Mouse (Mus musculus) hindbrain, embryonic 16.5 days (tissue): ENCODE results near the gene Evl. TPM values are rescaled to one million over a fixed set of nuclear protein-coding genes. Genes with fewer than 3 reads are reported as not detected.

Experiments used
- ATAC-seq: fragments of 200-750 bp; cut with Nextera tagmentation; 2 replicates; pipeline ENCODE4 v1.8.0; 2017; ENCODE audit warnings: moderate TSS enrichment, moderate library complexity
- H3K27ac ChIP-seq: fragments of 300-500 bp; sonication (generic); 2 replicates; pipeline ENCODE4 v1.5.1; 2014; ENCODE audit warnings: low read depth, mild to moderate bottlenecking, control low read depth, low read length, moderate library complexity
- H3K27me3 ChIP-seq: fragments of 300-500 bp; sonication (generic); replicated peaks from 2 replicates; pipeline ENCODE4 v1.6.1; 2014; ENCODE audit warnings: low read length; ENCODE audit not compliant: control insufficient read depth, insufficient read depth
- H3K36me3 ChIP-seq: fragments of 300-500 bp; sonication (generic); 2 replicates; pipeline ENCODE4 v1.6.1; 2014; ENCODE audit warnings: mild to moderate bottlenecking, low read length, moderate library complexity, mixed read lengths; ENCODE audit not compliant: control insufficient read depth, insufficient read depth
- H3K4me1 ChIP-seq: fragments of 300-500 bp; sonication (generic); 2 replicates; pipeline ENCODE4 v1.6.1; 2014; ENCODE audit warnings: low read depth, low read length; ENCODE audit not compliant: control insufficient read depth, insufficient read depth
- H3K4me2 ChIP-seq: fragments of 300-500 bp; sonication (generic); 2 replicates; pipeline ENCODE4 v1.6.1; 2014; ENCODE audit warnings: mild to moderate bottlenecking, low read length, control low read depth, moderate library complexity
- H3K4me3 ChIP-seq: fragments of 300-500 bp; sonication (generic); 2 replicates; pipeline ENCODE4 v1.5.1; 2014; ENCODE audit warnings: mild to moderate bottlenecking, low read length, control low read depth, moderate library complexity
- H3K9ac ChIP-seq: fragments of 300-500 bp; sonication (generic); 2 replicates; pipeline ENCODE4 v1.6.1; 2014; ENCODE audit warnings: low read depth, mild to moderate bottlenecking, control low read depth, low read length, moderate library complexity
- H3K9me3 ChIP-seq: fragments of 300-500 bp; sonication (generic); 2 replicates; pipeline ENCODE4 v1.6.1; 2014; ENCODE audit warnings: mild to moderate bottlenecking, low read length, moderate library complexity; ENCODE audit not compliant: control insufficient read depth
- WGBS: fragments of 180-500 bp; shearing (Covaris S2); extraction: QIAGEN DNeasy Blood & Tissue Kit; methylation state at CpG from one replicate; pipeline ENCODE4 v1.1.7; 2014; 5-methylcytosine and 5-hydroxymethylcytosine counted together
- polyA plus RNA-seq: library from polyadenylated mRNA; unstranded; fragments of >200 nt; fragmentation: Nextera tagmentation; extraction: Ambion mirVana; gene quantifications from 2 replicates; pipeline ENCODE4 v1.2.1, GENCODE M21; 2015

The Evl gene
- polyA plus RNA-seq, 1 experiment from 2014 or later, result 186 TPM

DNA sequence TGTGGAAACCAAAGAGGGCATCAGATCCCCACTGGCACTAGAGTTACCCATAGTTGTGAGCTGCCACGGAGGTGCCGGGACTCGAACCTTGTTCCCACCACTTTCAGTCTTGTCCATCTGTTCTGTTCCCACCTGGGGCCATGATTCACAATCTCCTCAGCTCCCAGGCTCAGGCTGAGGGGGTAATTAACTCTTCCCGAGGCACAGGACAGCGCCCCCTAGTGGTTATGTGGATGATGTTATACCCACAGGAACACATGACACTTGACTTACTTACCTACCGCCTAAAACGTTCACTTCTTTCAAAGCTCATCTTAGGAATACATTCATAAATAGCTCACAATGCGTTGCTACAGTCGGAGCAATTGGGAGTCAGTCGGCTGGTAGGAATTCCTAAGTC lies 18.1 kb upstream of the Evl start:
- H3K36me3 ChIP-seq, result peaks cover 19% of the 10 kb centered on the region
- no peaks in the 10 kb centered on the region for H3K27me3 ChIP-seq
- H3K4me3 ChIP-seq, result no peak overlapping the region
- H3K4me2 ChIP-seq, result no peak overlapping the region
- no peak overlapping the region for H3K27ac ChIP-seq
- H3K9ac ChIP-seq, result no peak overlapping the region
- no peaks in the 10 kb centered on the region for H3K4me1 ChIP-seq
- H3K9me3 ChIP-seq, result no peaks in the 10 kb centered on the region
- ATAC-seq, result no peak
- 70% methylated on average over 10 of the region's 10 CpGs for WGBS

DNA sequence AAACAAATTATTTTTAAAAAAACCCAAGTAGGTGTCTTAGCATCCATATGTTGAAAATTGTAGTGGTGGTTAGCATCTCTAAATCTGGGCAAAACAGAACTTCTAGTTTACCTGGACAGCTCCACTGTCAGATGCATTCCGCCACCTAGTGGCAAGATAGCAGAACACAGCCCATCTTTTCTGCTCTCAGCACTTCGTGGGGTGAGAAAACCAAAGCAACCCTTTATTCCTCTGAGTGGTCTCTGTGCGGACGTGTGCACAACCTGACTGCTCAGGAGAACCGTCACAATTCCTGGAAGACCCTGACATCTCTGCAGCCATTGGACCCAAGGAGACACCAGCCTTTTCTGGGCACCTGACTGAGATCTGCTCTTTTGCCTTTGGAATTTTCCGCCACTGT lies 13.4 kb upstream of the Evl start:
- Histone ChIP-seq H3K27ac (no peak overlapping the region), H3K4me2 (no peak overlapping the region), H3K4me1 (no peaks in the 10 kb centered on the region), H3K36me3 (peaks cover 17% of the 10 kb centered on the region), H3K4me3 (no peak overlapping the region), H3K27me3 (no peaks in the 10 kb centered on the region), H3K9me3 (no peaks in the 10 kb centered on the region), H3K9ac (no peak overlapping the region)
- 29% methylated on average over 6 of the region's 6 CpGs for whole genome bisulfite sequencing
- ATAC-seq, result peak; percentile 45; the same call in 1 of the 2 replicates

DNA sequence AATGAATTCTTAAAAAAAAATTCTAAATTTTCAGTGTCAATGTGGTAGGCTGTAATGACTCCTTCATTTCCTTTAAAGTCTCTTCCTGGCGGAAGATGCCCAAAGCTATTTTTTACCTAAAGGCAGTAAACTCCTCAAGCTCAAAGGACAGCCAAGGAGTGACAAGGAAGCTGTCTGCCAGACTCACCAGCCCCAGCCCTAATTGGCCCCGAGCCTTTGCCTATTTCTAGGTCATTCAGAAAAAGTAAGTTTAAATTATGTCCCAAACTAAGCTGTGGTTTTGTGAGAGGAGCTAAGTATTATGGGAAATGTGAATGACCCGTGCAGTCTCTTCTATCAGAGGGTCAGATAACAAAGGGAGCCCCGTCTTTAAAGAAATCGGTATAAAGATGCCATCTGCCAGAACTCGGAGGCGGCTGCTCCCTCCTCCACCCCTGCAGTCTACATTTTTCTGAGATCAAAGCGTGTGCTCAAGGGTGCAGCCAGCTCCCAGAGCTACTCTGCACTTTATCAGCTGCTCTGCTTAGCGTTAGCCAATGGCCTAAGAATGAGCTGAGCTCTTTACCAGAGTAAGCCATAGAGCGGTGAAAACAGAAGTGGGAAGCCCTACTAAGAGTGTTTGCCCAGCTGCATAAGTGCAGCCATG lies 7.9 kb upstream of the Evl start:
- H3K4me3 ChIP-seq, result no peak overlapping the region
- H3K4me2 ChIP-seq, result no peak overlapping the region
- H3K4me1 ChIP-seq, result no peaks in the 10 kb centered on the region; the same call in 1 of the 2 replicates
- H3K36me3 ChIP-seq, result no peaks in the 10 kb centered on the region
- WGBS, result 7% methylated on average over 10 of the region's 10 CpGs
- no peak for ATAC-seq
- H3K27me3 ChIP-seq, result no peaks in the 10 kb centered on the region
- H3K9me3 ChIP-seq, result no peaks in the 10 kb centered on the region
- no peak overlapping the region for H3K27ac ChIP-seq
- no peak overlapping the region for H3K9ac ChIP-seq

DNA sequence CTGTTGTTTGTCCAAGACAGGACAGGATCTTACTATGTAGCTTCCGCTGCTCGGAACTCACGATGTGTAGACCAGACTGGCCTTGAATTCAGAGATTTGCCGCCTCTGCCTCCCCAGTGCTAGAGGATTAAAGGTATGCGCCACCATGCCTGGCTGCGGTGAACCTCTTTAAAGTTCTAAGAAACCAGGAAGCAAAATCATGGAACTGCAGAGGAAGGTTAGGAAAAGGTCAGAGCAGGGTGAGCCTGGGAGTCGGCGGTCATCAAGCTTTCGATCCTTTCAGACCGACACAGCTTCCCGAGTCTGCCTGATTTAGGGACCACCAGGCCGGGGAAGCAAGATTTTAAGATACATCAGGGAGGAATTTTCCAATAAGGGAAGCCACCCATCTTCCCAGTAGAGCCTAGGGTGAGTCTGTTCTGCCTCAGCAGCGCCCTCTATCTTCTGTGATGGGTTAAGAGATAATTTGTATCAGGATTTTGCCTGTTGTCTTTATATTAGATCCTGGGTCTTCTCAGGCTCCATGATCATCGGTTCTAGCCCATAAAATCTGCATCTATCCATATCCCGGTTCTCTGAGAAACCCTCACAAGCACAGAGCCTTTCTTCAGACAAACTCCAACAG lies 7.2 kb upstream of the Evl start:
- Histone ChIP-seq H3K9ac (no peak overlapping the region), H3K4me3 (no peak overlapping the region), H3K27ac (no peak overlapping the region), H3K4me1 (no peaks in the 10 kb centered on the region; the same call in 1 of the 2 replicates), H3K4me2 (no peak overlapping the region), H3K27me3 (no peaks in the 10 kb centered on the region), H3K36me3 (no peaks in the 10 kb centered on the region), H3K9me3 (no peaks in the 10 kb centered on the region)
- 71% methylated on average over 15 of the region's 15 CpGs for WGBS
- ATAC-seq, result no peak

DNA sequence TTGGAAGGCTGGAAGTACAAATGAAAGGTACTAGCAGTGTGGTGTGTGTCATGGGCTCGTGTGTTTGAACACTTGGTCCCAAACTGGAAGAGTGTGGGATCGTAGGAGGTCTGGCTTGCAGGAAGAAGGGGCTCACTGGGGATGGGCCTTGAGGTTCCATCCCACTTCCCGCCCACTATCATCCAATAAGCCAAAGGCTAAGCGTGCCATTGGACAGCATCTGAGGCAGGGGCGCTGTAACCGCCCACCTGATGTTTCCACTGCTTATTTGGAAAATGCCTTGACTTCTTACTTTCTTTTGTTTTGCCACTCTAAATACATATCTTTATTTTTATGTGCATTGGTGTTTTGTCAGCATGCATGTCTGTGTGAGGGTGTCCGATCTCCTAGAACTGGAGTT lies 2.8 kb upstream of the Evl start:
- no peaks in the 10 kb centered on the region for H3K27me3 ChIP-seq

DNA sequence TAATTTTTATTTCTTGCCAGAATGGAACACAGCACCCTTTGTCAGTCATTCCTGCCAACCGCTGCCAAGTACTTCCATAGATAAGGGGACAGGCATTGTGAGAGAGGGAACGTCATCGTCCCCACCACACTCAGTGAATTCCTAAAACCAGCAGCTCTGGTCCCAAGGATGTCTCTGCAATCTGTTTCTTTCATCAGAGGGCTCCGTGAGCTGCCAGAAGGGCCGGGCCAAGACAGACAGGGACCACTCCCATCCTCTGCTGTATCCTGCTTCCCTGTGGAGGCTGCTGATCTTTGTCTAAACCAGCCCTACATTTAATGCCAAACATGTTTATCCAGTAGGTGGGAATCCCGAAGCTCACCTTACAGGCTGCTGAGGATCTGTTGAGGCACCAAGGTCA lies 1.4 kb upstream of the Evl start:
- no peaks in the 10 kb centered on the region for H3K36me3 ChIP-seq
- H3K27ac ChIP-seq, result no peak overlapping the region
- H3K27me3 ChIP-seq, result no peaks in the 10 kb centered on the region
- no peak overlapping the region for H3K4me3 ChIP-seq
- no peaks in the 10 kb centered on the region for H3K9me3 ChIP-seq
- H3K9ac ChIP-seq, result no peak overlapping the region
- 40% methylated on average over 6 of the region's 6 CpGs for WGBS
- no peak for ATAC-seq
- peaks cover 30% of the 10 kb centered on the region for H3K4me1 ChIP-seq
- H3K4me2 ChIP-seq, result no peak overlapping the region

More for the DNA sequence above, 2.8 kb upstream of the Evl start:
- Histone ChIP-seq H3K4me2 (no peak overlapping the region), H3K9me3 (no peaks in the 10 kb centered on the region), H3K4me1 (peaks cover 18% of the 10 kb centered on the region), H3K4me3 (no peak overlapping the region), H3K9ac (no peak overlapping the region), H3K27ac (no peak overlapping the region), H3K36me3 (no peaks in the 10 kb centered on the region)
- ATAC-seq, result no peak
- 83% methylated on average over 7 of the region's 7 CpGs for WGBS

DNA sequence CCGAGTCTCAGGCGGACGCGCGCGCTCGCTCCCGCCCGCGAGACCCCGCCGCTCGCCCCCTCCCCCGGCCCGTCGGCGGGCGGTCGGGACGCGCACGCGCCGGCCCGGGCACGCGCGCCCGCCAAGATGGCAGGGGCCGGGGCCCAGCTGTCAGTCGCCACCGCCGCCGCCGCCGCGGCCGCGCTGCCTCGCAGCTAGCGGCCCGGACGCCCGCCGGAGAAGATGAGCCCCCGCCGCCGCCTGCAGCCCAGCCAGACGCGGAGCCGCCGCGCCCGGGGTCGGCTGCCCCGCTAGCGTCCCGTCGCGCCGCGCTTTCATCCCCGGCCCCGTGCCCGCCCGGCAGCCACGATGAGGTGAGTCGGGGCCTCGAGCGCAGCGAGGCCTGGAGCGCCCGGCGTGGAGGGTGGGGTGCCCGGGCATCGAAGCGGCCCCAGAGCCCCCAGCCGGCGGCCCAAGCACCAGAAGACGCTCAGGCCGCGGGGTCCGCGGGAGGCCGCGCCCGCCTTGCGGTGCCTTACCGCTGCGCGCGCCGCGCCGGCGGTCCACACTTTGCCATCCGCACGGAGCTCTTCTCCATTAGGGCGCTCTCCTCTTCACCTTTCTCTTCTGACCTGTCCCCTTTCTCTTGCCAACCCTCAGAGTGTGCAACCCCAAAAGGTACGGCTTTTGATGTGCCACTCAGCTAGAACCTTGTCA lies 489 bp downstream of the Evl start:
- Histone ChIP-seq H3K4me2 (peak overlapping the region; percentile 84), H3K9me3 (no peaks in the 10 kb centered on the region), H3K9ac (peak overlapping the region; percentile 99), H3K4me3 (peak overlapping the region; percentile 85), H3K4me1 (peaks cover 38% of the 10 kb centered on the region), H3K36me3 (no peaks in the 10 kb centered on the region), H3K27me3 (no peaks in the 10 kb centered on the region), H3K27ac (peak overlapping the region; percentile 94)
- peak; percentile 61 for ATAC-seq
- under 1% methylated on average over 60 of the region's 100 CpGs for WGBS

DNA sequence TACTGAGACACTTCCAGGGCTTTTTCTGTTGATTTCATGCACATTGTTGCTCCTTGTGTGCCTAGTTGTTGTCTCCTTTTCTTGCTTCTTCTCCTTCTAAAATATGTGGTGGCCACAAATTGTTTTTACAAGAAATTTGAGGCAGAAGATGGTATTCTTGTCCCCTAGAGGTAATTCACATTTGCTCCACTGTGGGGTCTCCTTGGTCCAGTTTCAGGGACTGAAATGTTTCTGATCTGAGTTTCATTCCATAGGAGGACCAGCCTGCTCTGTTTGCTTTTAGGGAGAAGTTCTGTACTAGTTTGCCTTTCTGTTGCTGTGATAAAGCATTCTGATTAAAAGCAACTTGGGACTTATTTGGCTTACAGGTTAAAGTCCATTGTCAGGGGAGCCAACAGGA lies 3.7 kb downstream of the Evl start:
- Histone ChIP-seq H3K36me3 (no peaks in the 10 kb centered on the region), H3K4me3 (no peak overlapping the region), H3K9ac (no peak overlapping the region), H3K9me3 (no peaks in the 10 kb centered on the region), H3K27ac (no peak overlapping the region), H3K27me3 (no peaks in the 10 kb centered on the region), H3K4me2 (peak overlapping the region; percentile 39), H3K4me1 (peaks cover 38% of the 10 kb centered on the region)
- no peak for ATAC-seq

DNA sequence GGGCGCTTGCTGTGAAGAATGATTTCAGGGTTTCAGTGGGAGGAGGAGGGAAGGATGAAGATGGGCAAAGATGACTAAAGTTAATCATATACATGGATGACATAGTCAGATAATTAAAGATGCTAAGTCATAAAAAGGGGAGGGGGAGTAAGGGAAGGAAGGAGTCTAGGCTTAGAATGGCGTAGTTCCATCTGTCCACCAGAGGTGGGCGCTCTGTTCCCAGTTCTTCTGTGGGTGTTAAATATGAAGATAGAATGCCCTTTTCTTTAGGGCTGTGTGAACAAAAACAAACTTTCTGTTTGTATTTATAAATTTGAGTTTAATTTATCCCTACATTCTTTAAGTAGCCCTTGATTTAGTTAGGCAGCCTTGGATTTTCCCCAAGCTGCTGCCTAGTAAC lies 8.7 kb downstream of the Evl start:
- Histone ChIP-seq H3K4me2 (no peak overlapping the region), H3K4me3 (no peak overlapping the region), H3K4me1 (peaks cover 24% of the 10 kb centered on the region), H3K9me3 (no peaks in the 10 kb centered on the region), H3K36me3 (no peaks in the 10 kb centered on the region), H3K27me3 (no peaks in the 10 kb centered on the region), H3K9ac (no peak overlapping the region), H3K27ac (no peak overlapping the region)
- no peak for ATAC-seq
- 69% methylated on average over 3 of the region's 3 CpGs for WGBS
